Mouse (Mus musculus) adrenal gland, postnatal 14 days (tissue): ENCODE data around the gene Gm5591. TPM values are rescaled to one million over a fixed set of nuclear protein-coding genes. Genes with fewer than 3 reads are reported as not detected.
"Not testable (repeated sequence)": the region's sequence is repeated elsewhere in the genome, so short reads cannot be mapped to it uniquely, and the experiment has no call there.

Experiments
- DNase-seq: peaks from one replicate; pipeline ENCODE4 v3.0.0; 2021; ENCODE audit warnings: mixed read lengths
- long read RNA-seq, 2 experiments: library from polyadenylated mRNA; stranded (forward); transcript quantifications; one replicate each; pipeline ENCODE4 v2.0.0; 2021
- total RNA-seq: library from RNA; stranded (reverse); gene quantifications from 2 replicates; pipeline ENCODE4 v1.2.3, GENCODE M21; 2021

Gene Gm5591
- total RNA-seq: not detected in 2 replicates
- long read RNA-seq, experiment 1: 0 reads
- long read RNA-seq, experiment 2: 0 reads

- not testable (repeated sequence) for DNase-seq
These were observed at the start of gene Gm5591 for GRCm38 (mm10) chr7:38528093-38528492. Gene Gm5591 (minus strand): TSS chr7:38528193.

GRCm38 (mm10) chr7:38488468-38488867, 39.5 kb downstream of the Gm5591 start:
- not testable (repeated sequence) for DNase-seq
